Mouse (Mus musculus) urinary bladder, postnatal 14 days (tissue): ENCODE data around the gene Zeb2.

Experiments
- DNase-seq: peaks from one replicate; pipeline ENCODE4 v3.0.0; 2021; ENCODE audit warnings: low spot score

Gene Zeb2

DNA sequence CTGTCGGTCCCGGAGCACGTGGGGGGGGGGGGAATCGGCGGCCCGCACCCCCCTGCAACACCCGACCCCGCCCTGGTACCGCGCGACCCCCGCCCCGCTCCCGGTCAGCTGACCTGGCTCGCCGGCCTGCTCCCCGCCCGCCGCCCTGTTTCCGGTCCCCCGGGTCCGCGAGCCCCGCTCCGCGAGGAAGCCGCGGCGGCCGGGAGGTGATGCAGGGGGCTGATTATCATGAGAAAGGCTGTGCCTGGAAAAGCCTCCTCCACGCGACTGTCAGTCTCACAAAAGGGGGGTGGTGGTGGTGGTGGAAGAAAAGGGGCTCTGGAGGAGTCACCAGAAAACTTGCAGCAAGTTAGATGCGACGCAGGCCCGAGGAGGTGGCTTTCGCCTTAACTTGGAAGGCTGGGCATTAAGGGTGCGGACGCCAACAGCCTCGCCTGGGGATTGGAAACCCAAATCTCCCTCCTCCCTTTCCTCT lies at the start of gene Zeb2:
Gene Zeb2, minus strand, starts transcription at position 309 of the 475 bp plus-strand sequence.
- peak; percentile 60 for DNase-seq

DNA sequence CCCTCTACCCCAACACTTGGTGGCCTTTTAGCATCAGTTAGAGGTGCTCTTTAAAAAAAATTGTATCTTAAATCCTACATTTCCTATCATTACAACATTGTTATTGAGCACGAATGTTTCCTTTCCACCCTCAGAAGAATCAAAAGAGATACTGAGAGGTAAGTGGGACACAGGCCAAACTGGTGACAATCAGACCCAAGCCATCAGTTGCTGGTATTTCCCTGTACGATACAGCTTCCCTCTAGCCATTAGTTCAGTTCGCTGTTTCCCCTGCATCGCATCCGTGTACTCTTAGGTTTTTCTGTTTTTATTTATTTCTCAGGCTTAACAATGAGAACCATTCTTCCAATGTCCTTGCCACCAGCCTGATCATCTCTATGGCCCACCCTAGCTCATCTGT lies 41.6 kb upstream of the Zeb2 start:
- no peak for DNase-seq

DNA sequence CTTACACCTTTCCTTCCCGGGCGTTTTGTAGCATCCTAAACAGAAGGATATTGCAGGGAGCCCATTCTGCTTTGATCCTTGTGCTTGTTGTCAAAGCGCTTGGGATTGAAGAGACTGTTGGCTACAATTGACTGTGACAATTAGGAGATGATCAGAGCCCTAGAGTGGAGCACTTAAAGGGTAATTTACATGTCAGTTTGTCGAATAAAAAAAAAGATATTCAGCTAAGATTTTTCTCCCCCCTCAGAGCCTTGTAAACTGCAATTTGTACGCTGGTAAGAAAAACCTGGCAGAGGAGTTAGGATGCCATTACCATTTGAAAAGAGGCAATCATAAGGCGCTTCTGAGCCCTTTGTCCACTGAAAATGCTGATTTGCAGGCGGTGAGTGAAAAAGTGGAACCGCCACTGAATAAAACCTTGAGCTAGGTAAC lies 41.2 kb upstream of the Zeb2 start:
- DNase-seq: no peak

- DNase-seq: no peak
These were observed 36.1 kb upstream of the Zeb2 start for GRCm38 (mm10) chr2:45153315-45153714.

DNA sequence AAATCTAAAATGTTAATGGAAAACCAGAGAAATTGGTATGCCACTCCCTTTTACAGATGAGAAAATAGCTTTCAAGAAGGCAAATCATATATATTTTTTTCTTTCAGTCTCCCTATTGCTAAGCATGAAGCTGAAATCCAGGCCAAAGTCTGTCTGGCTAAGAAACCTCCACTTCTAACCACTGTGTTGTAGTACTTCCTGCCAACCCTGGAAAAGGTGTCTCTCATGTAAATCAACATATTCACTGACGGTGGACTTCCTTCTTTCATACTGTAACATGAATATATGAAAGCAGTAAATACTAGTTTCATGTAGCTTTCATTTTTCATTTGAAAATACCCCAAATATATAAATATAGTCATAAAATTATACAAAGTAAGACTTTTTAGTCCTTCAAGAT lies 26.0 kb upstream of the Zeb2 start:
- no peak for DNase-seq

GRCm38 (mm10) chr2:45138906-45139305 lies 21.7 kb upstream of the Zeb2 start:
- DNase-seq: no peak

DNA sequence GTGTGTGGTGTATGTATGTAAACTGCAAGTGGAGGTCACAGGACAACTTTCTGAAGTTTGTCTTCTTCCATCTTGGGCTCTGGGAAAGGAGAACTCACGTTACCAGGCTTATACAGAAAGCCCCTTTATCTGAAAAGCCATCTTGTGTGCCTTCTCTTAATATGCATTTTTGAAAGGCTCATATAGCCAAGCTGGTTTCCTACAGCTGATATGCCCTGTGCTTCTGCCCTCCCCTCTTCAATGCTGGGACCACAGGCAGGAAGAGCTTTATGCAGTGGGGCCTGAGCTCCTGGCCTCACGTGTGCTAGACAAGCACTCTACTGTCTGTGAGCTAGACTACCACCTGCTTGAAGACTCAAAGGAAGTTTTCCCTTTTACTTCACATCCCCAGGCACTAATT lies 19.6 kb upstream of the Zeb2 start:
- no peak for DNase-seq

DNA sequence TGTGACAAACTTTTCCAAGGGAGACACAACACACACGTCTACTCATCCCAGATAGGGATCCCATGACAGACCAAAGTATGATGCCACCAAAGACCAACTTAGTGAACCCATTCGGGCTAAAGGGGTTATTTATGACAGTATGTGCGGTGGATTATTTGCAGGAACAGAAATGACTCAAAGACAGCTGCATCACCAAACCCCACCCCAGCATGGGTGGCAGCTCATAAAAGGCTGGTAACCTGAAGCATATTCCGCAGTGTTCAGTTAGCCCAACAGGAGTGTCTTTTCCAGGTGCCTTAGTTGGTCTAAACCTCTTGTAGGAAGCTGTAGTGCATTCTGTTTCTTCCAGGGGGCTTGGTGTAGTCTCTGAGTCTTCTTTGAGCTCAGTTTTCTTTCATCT lies 16.0 kb upstream of the Zeb2 start:
- DNase-seq: no peak

- no peak for DNase-seq
These were observed 13.4 kb upstream of the Zeb2 start for GRCm38 (mm10) chr2:45130461-45131156.

DNA sequence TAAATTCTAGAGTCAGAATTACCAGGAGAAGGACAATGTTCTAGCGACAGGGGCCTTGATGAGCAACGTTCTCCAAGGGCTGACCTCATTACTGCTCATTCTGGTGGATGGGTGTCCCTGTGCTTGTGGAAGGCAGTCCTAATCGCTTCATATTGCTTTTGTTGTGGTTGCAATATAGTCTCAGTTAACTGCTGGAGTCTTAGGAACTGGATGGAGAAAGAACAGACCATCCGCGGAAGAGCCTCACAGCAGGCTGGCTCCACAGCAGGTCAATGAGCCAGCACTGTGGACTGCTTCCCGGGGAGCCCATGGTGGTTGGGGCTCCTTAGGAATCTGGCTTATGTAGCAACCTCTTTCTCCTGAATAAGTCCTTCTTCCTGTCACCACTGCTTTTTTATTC lies 12.4 kb upstream of the Zeb2 start:
- DNase-seq: no peak

DNA sequence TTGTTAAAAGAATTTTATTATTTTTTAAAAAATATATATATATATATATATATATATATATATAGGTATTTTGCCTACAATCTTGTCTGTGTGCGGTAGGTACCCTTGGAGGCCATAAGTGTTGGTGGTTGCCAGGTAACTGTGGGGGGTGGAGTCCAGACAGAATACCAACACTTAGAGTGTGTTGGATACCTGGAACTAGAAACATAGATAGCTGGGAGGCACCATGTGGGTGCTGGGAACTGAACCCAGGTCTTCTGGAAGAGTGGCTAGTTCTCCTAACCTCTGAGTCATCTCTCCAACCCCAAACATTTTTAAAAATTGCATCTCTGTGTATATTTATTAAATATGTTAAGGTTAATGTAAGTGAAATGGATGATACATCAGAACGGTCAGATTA lies 11.5 kb upstream of the Zeb2 start:
- no peak for DNase-seq

DNA sequence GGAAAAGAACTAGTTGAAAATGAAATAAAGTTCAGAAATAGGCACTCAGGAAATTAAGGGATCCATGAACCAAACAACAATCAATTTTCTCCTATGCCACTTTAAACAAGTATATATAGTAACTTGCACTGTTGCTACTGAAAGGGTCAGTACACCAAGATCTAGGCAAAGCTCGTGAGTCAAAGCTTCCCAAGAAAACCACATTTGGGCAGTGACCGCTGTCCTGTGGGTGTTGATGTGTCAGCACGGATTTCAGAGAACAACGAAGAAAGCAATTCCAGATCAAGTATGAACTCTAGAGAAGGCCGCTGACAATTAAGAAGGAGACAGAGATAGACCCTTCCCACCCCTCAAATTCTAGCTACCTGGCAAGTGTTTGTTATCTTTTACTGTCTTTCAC lies 9.2 kb upstream of the Zeb2 start:
- no peak for DNase-seq

- DNase-seq: no peak
These were observed 8.0 kb upstream of the Zeb2 start for GRCm38 (mm10) chr2:45125181-45125580.

- DNase-seq: no peak
These were observed 6.3 kb upstream of the Zeb2 start for GRCm38 (mm10) chr2:45123490-45123889.

DNA sequence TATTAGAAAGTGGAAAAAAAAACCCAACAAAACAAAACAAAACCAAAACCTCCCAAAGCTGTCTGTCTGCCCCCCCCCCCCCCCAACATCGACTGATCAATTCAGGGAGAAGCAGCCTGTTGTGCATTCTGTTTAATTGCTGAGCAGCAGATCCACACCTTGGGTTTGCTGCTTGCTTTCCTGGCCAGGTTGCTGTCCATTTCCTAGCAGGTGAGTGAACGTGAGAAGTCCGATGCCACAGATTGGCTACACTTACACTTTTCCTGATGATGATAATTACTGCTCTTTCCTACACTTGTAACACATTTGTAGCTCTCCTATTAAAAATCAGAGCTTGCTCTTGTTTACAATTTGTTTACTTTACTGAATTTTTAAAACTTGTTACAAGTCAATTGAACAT lies 926 bp upstream of the Zeb2 start:
- DNase-seq: no peak

- no peak for DNase-seq
These were observed 397 bp upstream of the Zeb2 start for GRCm38 (mm10) chr2:45117592-45117991.

GRCm38 (mm10) chr2:45116531-45117024 lies 617 bp downstream of the Zeb2 start:
- peak; percentile 25 for DNase-seq

- peak; percentile 45 for DNase-seq
These were observed 1.3 kb downstream of the Zeb2 start for GRCm38 (mm10) chr2:45115720-45116495.

DNA sequence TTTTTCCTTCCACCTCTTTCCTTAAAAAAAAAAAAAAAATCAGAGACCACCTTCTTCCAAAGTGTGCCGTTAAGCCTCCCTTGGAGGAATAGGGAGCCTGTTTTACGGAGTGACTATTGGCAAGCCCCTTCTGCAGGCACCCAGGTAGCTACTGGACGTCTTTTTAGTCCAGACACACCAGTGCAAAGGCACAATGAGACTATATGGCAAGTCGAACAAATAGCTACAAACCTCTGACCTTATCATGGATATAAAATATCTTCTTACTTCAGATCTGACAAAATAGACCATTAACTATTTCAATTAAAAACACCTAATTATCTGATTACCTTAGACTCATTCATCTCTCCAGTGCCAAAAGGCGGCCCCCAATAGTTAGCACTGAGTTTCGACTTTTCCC lies 2.0 kb downstream of the Zeb2 start:
- no peak for DNase-seq

DNA sequence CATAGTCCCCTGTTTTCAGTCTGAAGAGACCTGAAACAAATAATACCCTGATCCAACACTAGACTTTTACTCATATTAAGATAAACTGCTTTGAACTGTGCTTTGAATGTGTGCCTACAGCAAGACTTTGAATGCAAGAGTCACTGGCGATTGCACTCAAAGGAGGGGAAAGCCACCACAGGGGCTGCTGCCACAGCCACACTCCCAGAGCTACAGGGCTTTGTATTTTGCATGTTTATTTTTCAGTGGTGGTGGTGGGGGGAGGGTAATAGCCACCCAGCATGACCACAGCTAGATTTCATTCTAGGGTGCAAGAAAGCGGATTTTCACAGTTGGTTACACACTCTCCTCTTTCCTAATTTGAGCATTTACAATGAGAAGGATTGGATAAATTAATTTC lies 2.6 kb downstream of the Zeb2 start:
- DNase-seq: no peak

- DNase-seq: no peak
These were observed 3.3 kb downstream of the Zeb2 start for GRCm38 (mm10) chr2:45113912-45114311.

GRCm38 (mm10) chr2:45112891-45113683 lies 4.1 kb downstream of the Zeb2 start:
- DNase-seq: peak; percentile 32
